Mouse (Mus musculus) neural tube, embryonic 14.5 days (tissue): Measurements from ENCODE around the gene Gm2663. TPM values are rescaled to one million over a fixed set of nuclear protein-coding genes. Genes with fewer than 3 reads are reported as not detected.

ENCODE experiments used
- polyA plus RNA-seq: library from polyadenylated mRNA; unstranded; fragments of >200 nt; fragmentation: Nextera tagmentation; extraction: Ambion mirVana; gene quantifications from 2 replicates; pipeline ENCODE4 v1.2.1, GENCODE M21; 2014

Gm2663 gene
- polyA plus RNA-seq, 1 experiment from 2014 or later = not detected

Other genes with a start within 250 kb of the Gm2663 start
- gene Moxd2, start 112.0 kb downstream of the Gm2663 start, polyA plus RNA-seq = not detected in 2 replicates
- not detected in 2 replicates for gene Prss58, start 99.1 kb downstream of the Gm2663 start, polyA plus RNA-seq
- gene 1700074P13Rik, start 58.9 kb downstream of the Gm2663 start, polyA plus RNA-seq = not detected in 2 replicates
- not detected in 2 replicates for gene Gm4744, start 47.6 kb downstream of the Gm2663 start, polyA plus RNA-seq
- not detected in 2 replicates for gene 1810009J06Rik, start 34.7 kb downstream of the Gm2663 start, polyA plus RNA-seq
- not detected in 2 replicates for gene 2210010C04Rik, start 36.0 kb upstream of the Gm2663 start, polyA plus RNA-seq